Mouse (Mus musculus): ENCODE results near the gene Vil1.

Vil1 gene

GRCm38 (mm10) chr1:74415143-74415542 is 6.0 kb downstream of the Vil1 start:
- DNase-seq (ENCODE audit: low spot score), result no peak

- no peak for DNase-seq (ENCODE audit: low spot score)
These were observed 9.7 kb downstream of the Vil1 start for GRCm38 (mm10) chr1:74418747-74419439.

GRCm38 (mm10) chr1:74419440-74419794 is 10.2 kb downstream of the Vil1 start:
- no peak for DNase-seq (ENCODE audit: low spot score)

GRCm38 (mm10) chr1:74423147-74423546 is 14.0 kb downstream of the Vil1 start:
- no peak for DNase-seq (ENCODE audit: low spot score)

- DNase-seq (ENCODE audit: low spot score), result no peak
These were observed 16.7 kb downstream of the Vil1 start for GRCm38 (mm10) chr1:74425845-74426244.

GRCm38 (mm10) chr1:74433220-74433619 is 24.0 kb downstream of the Vil1 start:
- DNase-seq (ENCODE audit: low spot score), result no peak

- no peak for DNase-seq (ENCODE audit: low spot score)
These were observed 25.4 kb downstream of the Vil1 start for GRCm38 (mm10) chr1:74434596-74434995.

GRCm38 (mm10) chr1:74435563-74435962 is 26.4 kb downstream of the Vil1 start:
- DNase-seq (ENCODE audit: low spot score), result no peak

GRCm38 (mm10) chr1:74437702-74438427 is 28.7 kb downstream of the Vil1 start:
- DNase-seq (ENCODE audit: low spot score), result no peak

GRCm38 (mm10) chr1:74439166-74439876 is 30.1 kb downstream of the Vil1 start:
- no peak for DNase-seq (ENCODE audit: low spot score)

GRCm38 (mm10) chr1:74444538-74444937 is 35.4 kb downstream of the Vil1 start:
- no peak for DNase-seq (ENCODE audit: low spot score)

GRCm38 (mm10) chr1:74452611-74453045 is 43.5 kb downstream of the Vil1 start:
- no peak for DNase-seq (ENCODE audit: low spot score)

- DNase-seq (ENCODE audit: low spot score), result peak; percentile 47
These were observed 51.1 kb downstream of the Vil1 start for GRCm38 (mm10) chr1:74460273-74460672.
